Mouse (Mus musculus): ENCODE data around the gene Ptprk.

DNA sequence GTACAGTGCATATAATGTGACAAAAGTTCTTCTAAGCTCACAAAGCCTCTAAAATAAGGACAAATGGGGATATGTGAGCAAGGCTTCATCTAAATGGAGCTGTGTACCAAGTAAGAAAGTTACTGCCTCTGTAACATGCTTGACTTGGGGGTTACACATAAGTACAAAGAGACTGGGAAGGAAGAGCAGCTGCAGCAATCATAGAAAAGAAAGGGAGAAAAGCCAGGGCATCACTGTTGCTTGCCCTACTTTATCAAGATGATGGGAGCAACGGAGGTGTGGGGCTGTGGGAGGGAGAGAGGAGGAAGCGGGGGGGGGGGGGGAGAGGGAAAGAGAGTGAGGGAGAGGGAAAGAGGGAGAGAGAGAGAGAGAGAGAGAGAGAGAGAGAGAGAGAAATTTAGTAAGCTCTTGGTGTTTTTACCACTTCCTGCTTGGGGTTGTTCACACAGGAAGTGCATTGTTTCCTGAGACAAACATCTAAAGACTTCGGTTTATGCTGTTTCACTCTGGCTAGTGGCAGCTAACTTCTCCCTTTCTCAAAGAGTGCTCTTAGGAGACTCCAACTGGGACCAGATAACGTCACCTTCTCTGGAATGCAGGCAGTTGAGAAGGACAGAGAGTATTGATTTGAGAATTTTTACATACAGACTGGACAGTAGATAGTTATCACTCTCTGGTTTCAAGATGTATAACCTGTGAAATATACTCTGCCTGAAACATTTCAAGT lies 519.1 kb downstream of the Ptprk start:
- TF ChIP-seq CTCF (IDR thresholded peaks at IDR 0.05; ENCODE audit: borderline replicate concordance, insufficient read depth, low read length) (no peak), POLR2A (IDR thresholded peaks at IDR 0.05; ENCODE audit: low read depth, low read length) (no peak)

Measured in embryonic fibroblast, embryonic 13.5 days (primary cell).